Mouse (Mus musculus) megakaryocyte, embryonic 14.5 days (primary cell): ENCODE data around the gene Sprr4. TPM values are rescaled to one million over a fixed set of nuclear protein-coding genes. Genes with fewer than 3 reads are reported as not detected.

Source experiments
- H3K27me3 ChIP-seq: replicated peaks from 2 replicates; pipeline ENCODE3; 2012; ENCODE audit warnings: inconsistent platforms
- H3K36me3 ChIP-seq: replicated peaks from 2 replicates; pipeline ENCODE3; 2012; ENCODE audit warnings: low read length, inconsistent platforms, mixed read lengths
- H3K4me1 ChIP-seq: 2 replicates; pipeline ENCODE4 v1.6.1; 2012; ENCODE audit warnings: inconsistent platforms
- H3K4me3 ChIP-seq: replicated peaks from 2 replicates; pipeline ENCODE3; 2012; ENCODE audit warnings: moderate library complexity, mild to moderate bottlenecking, inconsistent platforms
- H3K9me3 ChIP-seq: 2 replicates; pipeline ENCODE4 v1.6.1; 2012; ENCODE audit warnings: inconsistent platforms
- FLI1 ChIP-seq: IDR thresholded peaks from 2 replicates; pipeline ENCODE4 v1.6.1; 2012; ENCODE audit warnings: low read length, inconsistent platforms, mixed read lengths
- GATA1 ChIP-seq: IDR thresholded peaks from 3 replicates; pipeline ENCODE4 v1.6.1; 2012; ENCODE audit warnings: mixed read lengths, low read length, inconsistent platforms, borderline replicate concordance
- polyA plus RNA-seq: library from polyadenylated mRNA; stranded (reverse); fragments of >175 nt; gene quantifications from 2 replicates; pipeline ENCODE4 v1.2.3, GENCODE M21; 2012; ENCODE audit warnings: low replicate concordance; ENCODE audit not compliant: insufficient read depth

Gene Sprr4
- polyA plus RNA-seq, 1 experiment: not detected

GRCm38 (mm10) chr3:92466576-92466975 is 33.7 kb downstream of the Sprr4 start:
- H3K9me3 ChIP-seq: no peaks in the 10 kb centered on the region
- no peaks in the 10 kb centered on the region for H3K27me3 ChIP-seq
- H3K4me1 ChIP-seq: no peaks in the 10 kb centered on the region
- TF ChIP-seq FLI1 (no peak), GATA1 (no peak)
- no peak overlapping the region for H3K4me3 ChIP-seq
- no peaks in the 10 kb centered on the region for H3K36me3 ChIP-seq

- Histone ChIP-seq H3K9me3 (no peaks in the 10 kb centered on the region), H3K4me1 (no peaks in the 10 kb centered on the region), H3K4me3 (no peak within 1 kb of the TSS), H3K36me3 (no peaks in the 10 kb centered on the region), H3K27me3 (no peaks in the 10 kb centered on the region)
- no peak for TF ChIP-seq FLI1
- no peak for TF ChIP-seq GATA1
These were observed 41.7 kb downstream of the Sprr4 start, which contains the start of gene Sprr3 for GRCm38 (mm10) chr3:92458620-92459019. Sprr3 (minus strand) TSS chr3:92458720.

DNA sequence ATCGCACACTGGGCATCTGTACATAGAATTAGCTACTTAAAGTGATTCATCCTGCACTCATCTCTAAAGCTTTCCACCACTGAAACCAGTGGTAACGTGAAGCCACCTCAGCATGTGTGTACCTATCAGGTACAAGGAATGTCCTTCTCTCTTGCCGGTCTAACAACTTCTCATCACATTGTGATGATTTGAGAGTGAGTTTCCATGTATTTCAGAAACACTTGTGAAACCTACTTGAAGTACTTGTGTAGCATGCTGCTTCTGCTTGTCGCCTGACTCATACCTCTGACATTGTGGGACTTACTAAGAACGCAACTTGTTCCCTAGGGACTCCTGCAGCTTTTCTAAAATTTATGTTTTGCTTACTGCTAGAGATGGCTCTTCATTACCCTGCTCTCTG is 45.1 kb downstream of the Sprr4 start:
- Histone ChIP-seq H3K4me1 (no peaks in the 10 kb centered on the region), H3K36me3 (no peaks in the 10 kb centered on the region)

More for the DNA sequence above, 45.1 kb downstream of the Sprr4 start:
- Histone ChIP-seq H3K4me3 (no peak overlapping the region), H3K27me3 (no peaks in the 10 kb centered on the region), H3K9me3 (no peaks in the 10 kb centered on the region)
- TF ChIP-seq GATA1 (no peak), FLI1 (no peak)

Other genes with a start within 250 kb of the Sprr4 start
- gene Sprr2a3, start 215.1 kb downstream of the Sprr4 start, polyA plus RNA-seq: not detected in 2 replicates
- gene Sprr2b, start 183.9 kb downstream of the Sprr4 start, polyA plus RNA-seq: not detected in 2 replicates
- not detected in 2 replicates for gene Sprr2d, start 161.4 kb downstream of the Sprr4 start, polyA plus RNA-seq
- not detected in 2 replicates for gene Sprr2e, start 148.3 kb downstream of the Sprr4 start, polyA plus RNA-seq
- not detected in 2 replicates for gene Sprr2f, start 135.3 kb downstream of the Sprr4 start, polyA plus RNA-seq
- gene Sprr2h, start 114.8 kb downstream of the Sprr4 start, polyA plus RNA-seq: not detected in 2 replicates
- not detected in 2 replicates for gene Sprr2i, start 92.5 kb downstream of the Sprr4 start, polyA plus RNA-seq
- not detected in 2 replicates for gene Sprr2j-ps, start 82.4 kb downstream of the Sprr4 start, polyA plus RNA-seq
- gene Gm9774, start 71.1 kb downstream of the Sprr4 start, polyA plus RNA-seq: 10.6 and 37.8 TPM in 2 replicates
- gene Sprr2k, start 67.9 kb downstream of the Sprr4 start, polyA plus RNA-seq: not detected in 2 replicates
- not detected in 2 replicates for gene Sprr1b, start 61.7 kb downstream of the Sprr4 start, polyA plus RNA-seq
- not detected in 2 replicates for gene Sprr3, start 41.8 kb downstream of the Sprr4 start, polyA plus RNA-seq
- not detected in 2 replicates for gene Sprr1a, start 14.6 kb downstream of the Sprr4 start, polyA plus RNA-seq
- gene 2310046K23Rik, start 34.0 kb upstream of the Sprr4 start, polyA plus RNA-seq: not detected in 2 replicates
- not detected in 2 replicates for gene Ivl, start 73.2 kb upstream of the Sprr4 start, polyA plus RNA-seq
- not detected in 2 replicates for gene Smcp, start 88.5 kb upstream of the Sprr4 start, polyA plus RNA-seq
- gene 2210017I01Rik, start 107.0 kb upstream of the Sprr4 start, polyA plus RNA-seq: not detected in 2 replicates
- gene Lce6a, start 121.2 kb upstream of the Sprr4 start, polyA plus RNA-seq: not detected in 2 replicates
- gene Lce1a1, start 147.8 kb upstream of the Sprr4 start, polyA plus RNA-seq: not detected in 2 replicates
- not detected in 2 replicates for gene Lce1b, start 156.4 kb upstream of the Sprr4 start, polyA plus RNA-seq
- gene Lce1a2, start 169.8 kb upstream of the Sprr4 start, polyA plus RNA-seq: not detected in 2 replicates
- gene Lce1c, start 178.8 kb upstream of the Sprr4 start, polyA plus RNA-seq: not detected in 2 replicates
- not detected in 2 replicates for gene Lce1d, start 186.7 kb upstream of the Sprr4 start, polyA plus RNA-seq
- gene Lce1e, start 208.6 kb upstream of the Sprr4 start, polyA plus RNA-seq: not detected in 2 replicates
- not detected in 2 replicates for gene Lce1f, start 219.9 kb upstream of the Sprr4 start, polyA plus RNA-seq
- gene Gm38119, start 238.6 kb upstream of the Sprr4 start, polyA plus RNA-seq: not detected in 2 replicates